Mouse (Mus musculus): ENCODE data around the gene Islr.

- TF ChIP-seq CTCF (IDR thresholded peaks at IDR 0.05; ENCODE audit: borderline replicate concordance, insufficient read depth, low read length) (no peak), POLR2A (IDR thresholded peaks at IDR 0.05; ENCODE audit: low read depth, low read length) (no peak)
Observed at GRCm38 (mm10) chr9:58131735-58132134, 72.4 kb downstream of the Islr start.

Measured in embryonic fibroblast, embryonic 13.5 days (primary cell).